Comparison of ENCODE assay signal across 9 mouse cellular contexts in genomic region chr7:16183663-16184062, GRCm38 (mm10). TPM values are rescaled to one million over a fixed set of nuclear protein-coding genes. Genes with fewer than 3 reads are reported as not detected.
A peak's percentile ranks its signal among the peaks of the same experiment; 100 is the strongest.
DNase-seq lines count a peak whose midpoint lies in the region; ATAC-seq and TF ChIP-seq lines count a peak whose summit lies in the region.
"Had no signal": no experiment of that assay in that cellular context is flagged by ENCODE, and none has a peak within 500 bp of the region (broad histone marks: within the 10 kb centered on the region; RNA-seq: fewer than 3 reads in every experiment).

No protein-coding gene starts in this region.

- H3K9ac ChIP-seq in hindbrain, embryonic 16.5 days (ENCODE audit: low read depth, low read length): no peak overlapping the region
- H3K9ac ChIP-seq in lung, postnatal 0 days (replicated peaks; ENCODE audit: low read depth): no peak overlapping the region
- H3K9ac ChIP-seq: limb, embryonic 13.5 days had no signal

- H3K4me2 ChIP-seq in hindbrain, embryonic 16.5 days (ENCODE audit: low read length): no peak overlapping the region
- no peak overlapping the region for H3K4me2 ChIP-seq in lung, postnatal 0 days (replicated peaks; ENCODE audit: low read depth, low read length)
- H3K4me2 ChIP-seq: limb, embryonic 13.5 days had no signal

- 30% methylated on average over 8 of the region's 8 CpGs for WGBS in hindbrain, embryonic 10.5 days
- 31% methylated on average over 8 of the region's 8 CpGs for WGBS in hindbrain, embryonic 16.5 days
- WGBS in lung, postnatal 0 days: 20% methylated on average over 8 of the region's 8 CpGs

- ATAC-seq in hindbrain, embryonic 16.5 days: no peak
- peak; percentile 14; the same call in 1 of the 2 replicates for ATAC-seq in lung, postnatal 0 days

- H3K27me3 ChIP-seq in hindbrain, embryonic 10.5 days (ENCODE audit: insufficient read depth, poor library complexity, severe bottlenecking): no peaks in the 10 kb centered on the region
- no peaks in the 10 kb centered on the region for H3K27me3 ChIP-seq in hindbrain, embryonic 16.5 days (replicated peaks; ENCODE audit: control insufficient read depth, insufficient read depth, low read length)
- H3K27me3 ChIP-seq in lung, postnatal 0 days (replicated peaks; ENCODE audit: insufficient read depth, low read length): no peaks in the 10 kb centered on the region
- H3K27me3 ChIP-seq: limb, embryonic 13.5 days had no signal

- H3K36me3 ChIP-seq in hindbrain, embryonic 10.5 days: peaks cover 76% of the 10 kb centered on the region
- H3K36me3 ChIP-seq in hindbrain, embryonic 16.5 days (ENCODE audit: control insufficient read depth, insufficient read depth, low read length): peaks cover 35% of the 10 kb centered on the region
- H3K36me3 ChIP-seq in lung, postnatal 0 days (ENCODE audit: insufficient read depth, low read length): no peaks in the 10 kb centered on the region
- H3K36me3 ChIP-seq: limb, embryonic 13.5 days had no signal

- H3K4me3 ChIP-seq in hindbrain, embryonic 10.5 days: no peak overlapping the region
- H3K4me3 ChIP-seq in hindbrain, embryonic 16.5 days (ENCODE audit: low read length): no peak overlapping the region
- no peak overlapping the region for H3K4me3 ChIP-seq in lung, postnatal 0 days (ENCODE audit: low read depth, low read length)
- H3K4me3 ChIP-seq: limb, embryonic 13.5 days had no signal

- TF ChIP-seq EP300 in lung, postnatal 0 days (IDR thresholded peaks at IDR 0.05): no peak

- DNase-seq in hindbrain, embryonic 10.5 days (ENCODE audit: low spot score): peak; percentile 43
- DNase-seq in MEL-GATA-1-ER (ENCODE audit: extremely low read depth, low read depth): peak; percentile 18
- DNase-seq in gastrocnemius, postnatal 10 days: peak; percentile 66
- DNase-seq in lung, postnatal 0 days (ENCODE audit: low spot score): peak; percentile 45
- DNase-seq in yolk sac, embryonic 10.5 days (ENCODE audit: low spot score): peak; percentile 29
- no peak for DNase-seq in right cerebral cortex, adult 2 months (ENCODE audit: low spot score in 2 of 2)
- no peak for DNase-seq in left cerebral cortex, postnatal 36 days (ENCODE audit: low spot score in 2 of 2)

- H3K9me3 ChIP-seq in hindbrain, embryonic 10.5 days: no peaks in the 10 kb centered on the region
- no peaks in the 10 kb centered on the region; the same call in 1 of the 2 replicates for H3K9me3 ChIP-seq in hindbrain, embryonic 16.5 days (ENCODE audit: control insufficient read depth, low read length)
- H3K9me3 ChIP-seq in lung, postnatal 0 days (ENCODE audit: low read length): no peaks in the 10 kb centered on the region
- H3K9me3 ChIP-seq: limb, embryonic 13.5 days had no signal

- H3K27ac ChIP-seq in hindbrain, embryonic 10.5 days: no peak overlapping the region
- no peak overlapping the region for H3K27ac ChIP-seq in hindbrain, embryonic 16.5 days (ENCODE audit: low read depth, low read length)
- no peak overlapping the region for H3K27ac ChIP-seq in lung, postnatal 0 days (ENCODE audit: low read length)
- H3K27ac ChIP-seq: limb, embryonic 13.5 days had no signal

- intact Hi-C loops in left cerebral cortex, postnatal 36 days (cut with DNase I): no loop called here

- no peaks in the 10 kb centered on the region for H3K4me1 ChIP-seq in hindbrain, embryonic 10.5 days (replicated peaks)
- no peaks in the 10 kb centered on the region for H3K4me1 ChIP-seq in hindbrain, embryonic 16.5 days (ENCODE audit: control insufficient read depth, insufficient read depth, low read depth, low read length)
- H3K4me1 ChIP-seq in lung, postnatal 0 days (ENCODE audit: insufficient read depth, low read depth, low read length): no peaks in the 10 kb centered on the region
- H3K4me1 ChIP-seq: limb, embryonic 13.5 days had no signal

- TF ChIP-seq CTCF in lung, postnatal 0 days (IDR thresholded peaks at IDR 0.05): no peak

RNA-seq across cellular contexts. Expression of gene Meis3, which starts 8.8 kb away (rescaled TPM):
- polyA plus RNA-seq in hindbrain, embryonic 10.5 days (2016; fragmentation: Nextera tagmentation; extraction: Ambion mirVana): 117 and 173 TPM in 2 replicates
- polyA plus RNA-seq in hindbrain, embryonic 16.5 days (2015; fragmentation: Nextera tagmentation; extraction: Ambion mirVana): 96.6 and 122 TPM in 2 replicates
- total RNA-seq in gastrocnemius, postnatal 10 days (2021): 1 to 10 TPM; 4.2 to 6.8 TPM
- polyA plus RNA-seq in lung, postnatal 0 days (2015; fragmentation: Nextera tagmentation; extraction: Ambion mirVana): 12.3 and 12.7 TPM in 2 replicates
- 10 to 100 TPM; 37.3 to 40.9 TPM for total RNA-seq in left cerebral cortex, postnatal 36 days (2021)

RNA-seq across cellular contexts. Expression of gene Dhx34, which starts 38.2 kb away (rescaled TPM):
- polyA plus RNA-seq in hindbrain, embryonic 10.5 days (2016; fragmentation: Nextera tagmentation; extraction: Ambion mirVana): 22.0 and 22.3 TPM in 2 replicates
- polyA plus RNA-seq in hindbrain, embryonic 16.5 days (2015; fragmentation: Nextera tagmentation; extraction: Ambion mirVana): 9.6 and 13.3 TPM in 2 replicates
- 1 to 10 TPM; 5.8 to 7.6 TPM for total RNA-seq in gastrocnemius, postnatal 10 days (2021)
- 7.8 and 8.5 TPM in 2 replicates for polyA plus RNA-seq in lung, postnatal 0 days (2015; fragmentation: Nextera tagmentation; extraction: Ambion mirVana)
- total RNA-seq in left cerebral cortex, postnatal 36 days (2021): 10 to 100 TPM; 11.2 to 13.1 TPM

RNA-seq across cellular contexts. Expression of gene Slc8a2, which starts 54.0 kb away (rescaled TPM):
- 0.26 and 0.42 TPM in 2 replicates for polyA plus RNA-seq in hindbrain, embryonic 10.5 days (2016; fragmentation: Nextera tagmentation; extraction: Ambion mirVana)
- polyA plus RNA-seq in hindbrain, embryonic 16.5 days (2015; fragmentation: Nextera tagmentation; extraction: Ambion mirVana): 1.1 and 1.2 TPM in 2 replicates
- total RNA-seq in gastrocnemius, postnatal 10 days (2021): under 1 TPM; 0.75 to 0.86 TPM
- 0.04 and 0.05 TPM in 2 replicates for polyA plus RNA-seq in lung, postnatal 0 days (2015; fragmentation: Nextera tagmentation; extraction: Ambion mirVana)
- total RNA-seq in left cerebral cortex, postnatal 36 days (2021): 100 to 1,000 TPM; 242 to 273 TPM

Comparison
In these comparisons a context has a peak if more than half of its experiments do, and no peak if none do; other contexts are left out.
1. DNase-seq: peak in hindbrain, embryonic 10.5 days (single experiment), MEL-GATA-1-ER (single experiment), gastrocnemius, postnatal 10 days (single experiment), lung, postnatal 0 days (single experiment) and yolk sac, embryonic 10.5 days (single experiment); none in right cerebral cortex, adult 2 months (0 of 2) and left cerebral cortex, postnatal 36 days (0 of 2).